Mouse (Mus musculus) brain, embryonic 14.5 days (tissue): ENCODE measurements around the gene Zmiz1.

Experiments
- CTCF ChIP-seq: fragments of 200-500 bp; IDR thresholded peaks from 2 replicates; pipeline ENCODE4 v1.5.1; 2012; ENCODE audit warnings: inconsistent platforms, mild to moderate bottlenecking, moderate library complexity, borderline replicate concordance; ENCODE audit not compliant: insufficient read depth, insufficient read length; ENCODE audit errors: extremely low read depth
- POLR2A ChIP-seq: fragments of 200-500 bp; IDR thresholded peaks from 2 replicates; pipeline ENCODE4 v1.6.1; 2012; ENCODE audit warnings: mild to moderate bottlenecking, inconsistent platforms, borderline replicate concordance; ENCODE audit not compliant: poor library complexity, insufficient read depth, insufficient read length, severe bottlenecking; ENCODE audit errors: extremely low read depth

- no peak for TF ChIP-seq CTCF
- no peak for TF ChIP-seq POLR2A
These were observed 133.5 kb downstream of the Zmiz1 start for GRCm38 (mm10) chr14:25592522-25592921.
